Mouse (Mus musculus) left cerebral cortex, postnatal 4 days (tissue): Measurements from ENCODE around the gene Ift80. TPM values are rescaled to one million over a fixed set of nuclear protein-coding genes. Genes with fewer than 3 reads are reported as not detected.
"Not testable (repeated sequence)": the region's sequence is repeated elsewhere in the genome, so short reads cannot be mapped to it uniquely, and the experiment has no call there.

Experiments
- DNase-seq: peaks from one replicate; pipeline ENCODE4 v3.0.0-alpha.2; 2022
- intact Hi-C: fragments of 180-260 bp; cut with DNase I; formaldehyde crosslinking; loops from one replicate; pipeline ENCODE4 v1.15.1; 2025
- total RNA-seq, 2 experiments: library from RNA; stranded (reverse); gene quantifications; 2 replicates each; pipeline ENCODE4 v1.2.3; 2021

Gene Ift80
- total RNA-seq, 2 experiments from 2014 or later, result 9.3 to 10.4 TPM

DNA sequence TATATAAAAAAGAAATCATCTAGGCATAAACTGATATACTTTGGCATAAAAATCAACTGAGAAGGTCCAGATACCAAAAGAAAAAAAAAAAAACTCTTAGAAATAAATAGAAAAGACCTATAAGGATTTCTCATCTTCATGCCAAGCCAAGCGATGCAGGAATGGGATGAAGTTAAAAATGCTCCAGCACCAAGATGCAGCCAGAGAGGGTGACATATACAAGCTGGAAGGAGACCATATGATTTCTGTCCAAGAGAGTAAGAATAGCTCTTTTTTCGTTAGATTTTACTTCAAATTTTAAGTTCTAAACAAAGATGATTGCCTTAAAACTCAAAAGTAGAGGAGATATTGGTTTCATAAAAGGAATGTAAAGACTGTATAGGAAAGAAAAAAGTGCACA is 64.1 kb downstream of the Ift80 start:
- intact Hi-C loops, result no loop called here
- no peak for DNase-seq

DNA sequence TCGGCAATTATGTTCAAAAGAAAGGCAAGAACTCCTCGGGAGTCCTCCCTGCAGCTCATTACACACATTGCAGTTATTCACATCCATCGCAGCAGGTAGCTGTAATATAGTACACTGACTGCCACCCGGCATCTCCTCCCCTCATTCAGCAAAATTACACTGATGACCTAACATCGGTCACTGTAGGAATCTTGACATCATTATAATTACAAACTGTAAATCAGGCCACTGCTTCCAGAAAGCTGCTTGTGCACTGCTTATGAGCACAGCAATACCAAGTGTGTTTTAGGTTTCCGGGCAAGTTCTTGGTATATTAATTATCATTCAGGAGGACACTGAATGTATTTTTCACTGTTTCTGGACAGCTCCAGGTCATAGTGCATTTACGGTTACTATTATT is 65.1 kb downstream of the Ift80 start:
- DNase-seq, result no peak
- intact Hi-C loops, result loop anchor here (10.0 kb wide), 1 partner anchor 145 kb away; no protein-coding TSS in a partner anchor

DNA sequence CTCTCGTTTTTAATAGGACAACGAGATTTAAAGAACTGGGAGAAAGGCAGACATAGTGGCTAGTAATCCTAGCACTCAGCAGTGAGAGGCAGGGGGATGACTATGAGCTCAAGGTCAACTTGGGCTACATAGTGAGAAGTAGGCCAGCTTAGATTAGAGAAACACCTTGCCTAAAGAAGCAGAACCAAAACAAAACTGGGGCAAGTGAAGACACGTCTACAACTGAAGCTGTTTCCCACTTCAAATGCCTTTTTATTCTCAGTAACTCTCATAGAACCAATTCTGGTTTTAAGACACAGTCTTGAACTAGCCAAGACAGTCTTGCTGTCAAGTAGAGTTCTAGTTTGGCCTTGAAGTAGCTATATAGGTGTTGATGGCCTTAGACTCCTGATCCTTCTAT is 67.7 kb downstream of the Ift80 start:
- no peak for DNase-seq
- intact Hi-C loops, result loop anchor here (10.0 kb wide), 1 partner anchor 142 kb away; no protein-coding TSS in a partner anchor

DNA sequence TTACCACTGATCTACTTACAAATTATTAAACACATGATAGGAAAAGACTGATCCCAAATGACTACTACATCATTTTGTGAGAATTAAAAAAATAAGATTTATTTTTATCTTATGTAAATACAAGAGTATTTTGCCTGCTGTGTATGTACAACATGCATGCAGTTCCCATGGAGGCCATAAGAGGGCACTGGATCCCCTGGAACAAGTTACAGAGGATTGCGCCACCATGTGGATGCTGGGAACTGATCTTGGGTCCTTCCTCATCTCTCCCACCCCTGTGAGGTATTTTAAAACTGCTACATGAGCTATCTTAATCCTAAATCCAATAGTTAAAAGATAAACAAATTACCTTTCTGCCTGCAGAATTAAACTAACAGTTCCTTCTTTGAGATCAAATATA is 68.9 kb downstream of the Ift80 start:
- DNase-seq, result peak; percentile 42

DNA sequence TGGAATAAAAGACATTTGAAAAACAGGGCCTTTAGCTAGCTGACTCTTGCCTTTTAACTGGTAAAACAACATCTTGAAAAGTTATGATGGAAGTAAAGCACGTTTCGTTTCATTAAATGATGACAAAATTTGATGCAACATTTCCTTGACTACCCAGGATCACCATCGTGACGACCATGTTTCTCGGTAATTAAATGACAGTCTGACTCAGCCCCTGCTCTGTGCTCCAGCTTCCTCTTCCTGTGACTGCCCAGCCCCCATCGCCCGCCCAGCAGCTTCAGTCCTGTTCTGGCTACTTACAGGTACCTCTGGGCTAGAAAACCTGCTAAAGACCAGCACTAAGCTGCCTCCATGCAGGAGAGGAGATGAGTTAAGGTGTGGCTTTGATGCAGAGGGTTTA is 70.1 kb downstream of the Ift80 start:
- intact Hi-C loops, result loop anchor here (10.0 kb wide), 1 partner anchor 139 kb away; no protein-coding TSS in a partner anchor
- DNase-seq, result no peak

More for the DNA sequence above, 68.9 kb downstream of the Ift80 start:
- intact Hi-C loops, result loop anchor here (10.0 kb wide), 1 partner anchor 141 kb away; no protein-coding TSS in a partner anchor

DNA sequence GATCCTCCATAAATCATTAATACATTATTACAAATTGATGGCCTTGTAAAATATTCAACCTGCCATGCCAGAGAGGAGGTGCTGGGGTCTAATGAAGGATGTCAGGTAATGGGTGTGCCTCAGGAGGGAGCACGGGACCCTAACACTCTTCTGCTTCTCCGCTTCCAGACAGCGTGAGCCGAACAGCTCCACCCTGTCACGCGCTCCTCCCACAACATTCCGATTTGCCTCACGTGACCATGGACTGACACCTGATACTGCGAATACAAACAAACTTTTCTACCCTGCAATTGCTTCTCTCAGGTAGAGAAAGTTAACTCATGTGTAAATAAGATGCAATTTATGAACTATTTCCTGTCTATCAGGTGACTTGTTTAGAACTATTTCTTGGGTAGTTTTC is 75.8 kb downstream of the Ift80 start:
- no peak for DNase-seq
- intact Hi-C loops, result no loop called here

DNA sequence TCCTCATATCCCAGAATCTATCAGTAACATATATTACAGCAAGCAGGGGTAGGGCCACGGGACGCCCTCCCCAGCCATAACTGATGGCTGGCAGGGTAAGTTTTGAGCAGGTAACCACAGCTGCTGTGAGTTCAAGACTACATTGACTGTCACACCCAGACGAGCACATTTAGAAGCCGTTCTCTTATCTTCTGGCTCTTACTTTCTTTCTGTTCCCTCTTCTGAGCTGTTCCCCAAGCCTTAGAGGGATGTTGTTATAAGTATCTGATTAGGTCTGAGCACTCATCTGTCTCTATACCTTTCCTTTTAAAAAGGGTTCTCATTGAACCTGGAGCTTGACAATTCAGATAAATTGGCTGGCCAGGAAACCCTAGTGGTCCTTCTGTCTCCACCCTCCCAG is 96.9 kb downstream of the Ift80 start:
- intact Hi-C loops, result no loop called here
- no peak for DNase-seq

DNA sequence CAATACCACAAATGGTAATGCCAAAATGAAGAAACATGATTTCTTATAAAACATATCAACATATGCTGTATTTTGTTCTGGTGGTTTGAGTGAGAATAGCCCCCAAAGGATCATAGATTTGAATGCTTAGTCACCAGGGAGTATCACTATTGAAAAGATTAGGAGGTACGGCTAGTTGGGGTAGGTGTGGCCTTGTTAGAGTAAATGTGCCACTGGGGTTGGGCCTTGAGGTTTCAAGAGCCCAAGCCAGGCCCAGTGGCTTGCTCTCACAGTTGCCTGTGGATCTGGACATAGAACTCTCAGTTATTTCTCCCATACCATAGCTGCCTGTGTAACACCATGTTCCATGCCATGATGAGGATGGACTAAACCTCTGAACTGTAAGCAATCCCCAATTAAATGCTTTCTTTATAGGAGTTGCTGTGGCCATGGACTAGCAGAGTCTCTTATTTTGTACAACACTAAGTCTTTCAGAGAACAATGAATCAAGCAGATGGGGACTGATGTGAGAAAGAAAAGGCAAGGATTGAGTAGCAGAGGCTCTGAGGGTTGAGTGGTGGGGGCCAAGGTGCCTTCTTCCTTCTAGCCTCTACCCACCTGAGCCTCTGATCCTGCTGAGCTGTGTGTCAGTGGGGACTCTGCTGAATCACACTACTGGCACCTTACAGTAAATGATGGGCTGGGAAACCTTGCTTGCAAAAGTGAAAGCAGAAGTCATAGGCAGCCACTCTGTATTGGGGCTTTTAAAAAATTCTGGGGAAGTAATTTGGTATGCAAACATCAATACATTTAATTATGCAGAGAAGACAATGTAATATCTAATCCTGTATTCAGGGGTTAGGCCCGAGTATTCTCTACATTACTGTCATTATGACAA is 99.2 kb downstream of the Ift80 start:
- intact Hi-C loops, result no loop called here
- no peak for DNase-seq

DNA sequence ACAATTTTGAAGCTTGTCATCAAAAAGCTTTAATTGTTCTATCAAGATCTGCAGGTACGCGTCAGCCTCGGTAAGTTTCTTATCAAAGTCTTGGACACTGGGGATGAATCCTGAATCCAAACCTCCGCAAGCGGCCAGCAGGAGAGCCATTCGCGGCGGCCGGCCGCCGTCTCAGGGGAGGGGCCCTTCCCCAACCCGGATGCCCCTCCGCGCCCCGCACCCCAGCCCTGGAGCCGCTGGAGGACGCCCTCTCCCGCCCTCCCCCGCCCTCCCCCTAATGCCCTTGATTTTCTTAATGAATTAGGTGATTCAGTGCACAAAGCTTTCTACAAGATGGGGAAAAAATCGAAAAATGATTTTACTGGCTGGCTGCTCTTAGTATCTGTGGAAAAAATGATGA is 101.7 kb downstream of the Ift80 start:
- DNase-seq, intact Hi-C loops: not testable (repeated sequence)

DNA sequence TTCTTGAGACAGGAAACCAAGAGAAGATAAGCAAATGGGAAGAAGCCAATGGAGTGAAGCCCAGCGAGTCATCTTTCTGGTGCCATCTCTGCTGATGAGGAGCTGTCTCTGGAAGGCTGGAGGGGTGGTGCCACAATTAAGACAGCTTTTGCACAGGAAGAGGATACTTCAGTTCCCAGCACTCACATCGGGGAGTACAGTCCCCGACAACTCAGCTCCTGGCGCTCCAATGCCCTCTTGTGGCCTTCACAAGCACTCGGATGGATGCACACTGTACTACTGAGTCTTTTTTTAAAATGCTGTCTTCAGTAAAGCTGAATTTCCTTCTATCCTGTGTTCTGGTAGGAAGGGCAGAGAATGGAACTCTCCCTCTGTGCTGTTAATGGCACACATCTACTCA is 107.2 kb downstream of the Ift80 start:
- intact Hi-C loops, result no loop called here
- DNase-seq, result no peak

DNA sequence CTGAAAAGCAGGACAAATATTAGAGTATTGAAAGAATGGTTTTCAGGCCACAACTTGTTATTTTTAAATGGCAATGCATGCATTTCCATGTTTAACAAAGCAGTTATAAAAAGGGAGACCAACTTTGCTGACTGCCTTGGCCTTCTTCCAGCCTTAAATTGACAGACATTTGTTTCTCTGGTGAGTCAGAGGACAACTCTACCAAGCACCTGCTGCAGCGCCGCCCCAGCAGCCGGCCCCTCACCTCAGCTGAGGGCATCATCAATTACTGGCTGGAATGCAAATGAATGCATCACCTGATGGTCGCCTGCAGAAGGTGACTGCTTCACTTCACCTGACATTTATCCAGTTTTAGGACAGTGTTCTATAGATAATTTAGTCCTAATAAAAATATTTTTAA is 108.9 kb downstream of the Ift80 start:
- intact Hi-C loops, result no loop called here
- no peak for DNase-seq

DNA sequence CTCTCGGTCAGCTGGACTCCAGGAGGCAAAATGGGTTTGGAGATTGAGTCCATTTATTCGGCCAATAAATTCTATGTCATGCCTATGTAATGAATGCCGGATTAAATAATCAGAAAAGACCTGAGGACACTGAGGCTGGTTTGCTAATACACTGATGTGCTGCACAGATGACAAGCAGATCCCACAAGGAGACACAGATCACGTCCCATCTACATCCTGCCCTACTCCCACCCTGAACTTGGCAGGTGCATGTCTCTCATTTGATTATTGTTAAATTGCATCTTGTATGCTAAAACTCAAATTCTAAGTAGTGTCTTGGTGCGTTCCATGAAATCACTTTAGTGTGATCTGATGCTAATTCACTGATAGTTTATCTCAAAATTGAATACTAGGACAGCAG is 117.5 kb downstream of the Ift80 start:
- intact Hi-C loops, result no loop called here

DNA sequence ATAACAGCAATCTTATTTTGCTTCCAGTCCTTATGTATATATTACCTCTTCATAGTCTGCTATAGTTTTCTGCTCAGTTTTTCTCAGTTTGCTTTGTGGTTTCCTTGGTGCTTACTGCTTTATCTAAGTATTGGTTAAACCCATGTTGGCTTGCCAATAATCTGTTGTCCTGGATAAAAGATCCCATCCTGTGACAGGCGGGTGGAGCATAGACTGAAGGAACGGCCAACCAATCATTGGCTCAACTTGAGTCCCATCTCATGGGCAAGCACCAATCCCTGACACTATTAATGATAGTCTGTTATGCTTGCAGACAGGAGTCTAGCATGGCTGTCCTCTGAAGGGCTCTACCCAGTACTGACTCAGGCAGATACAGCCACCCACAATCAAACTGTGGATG is 130.3 kb downstream of the Ift80 start:
- intact Hi-C loops, result no loop called here
- no peak for DNase-seq

More for the DNA sequence above, 117.5 kb downstream of the Ift80 start:
- DNase-seq, result no peak

DNA sequence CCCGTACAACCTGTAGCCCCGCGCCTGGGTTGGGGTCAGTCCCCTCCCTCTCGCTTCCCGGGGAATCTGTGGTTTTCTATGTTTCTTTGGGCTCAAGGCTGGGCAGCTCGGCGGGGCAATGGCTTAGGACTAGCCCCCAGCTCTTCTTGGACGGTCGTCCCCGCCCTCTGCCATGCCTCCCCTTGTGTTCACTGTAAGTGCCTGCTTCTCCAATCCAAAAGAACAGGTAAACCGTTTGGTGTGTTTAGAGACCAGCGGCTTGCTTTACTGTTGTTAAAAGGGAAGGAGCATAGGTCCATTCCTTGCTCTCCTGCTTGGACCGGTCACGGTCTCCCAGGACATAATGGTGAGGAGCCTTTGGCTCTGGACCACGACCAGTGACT is 133.8 kb downstream of the Ift80 start:
- DNase-seq, result peak; percentile 20

DNA sequence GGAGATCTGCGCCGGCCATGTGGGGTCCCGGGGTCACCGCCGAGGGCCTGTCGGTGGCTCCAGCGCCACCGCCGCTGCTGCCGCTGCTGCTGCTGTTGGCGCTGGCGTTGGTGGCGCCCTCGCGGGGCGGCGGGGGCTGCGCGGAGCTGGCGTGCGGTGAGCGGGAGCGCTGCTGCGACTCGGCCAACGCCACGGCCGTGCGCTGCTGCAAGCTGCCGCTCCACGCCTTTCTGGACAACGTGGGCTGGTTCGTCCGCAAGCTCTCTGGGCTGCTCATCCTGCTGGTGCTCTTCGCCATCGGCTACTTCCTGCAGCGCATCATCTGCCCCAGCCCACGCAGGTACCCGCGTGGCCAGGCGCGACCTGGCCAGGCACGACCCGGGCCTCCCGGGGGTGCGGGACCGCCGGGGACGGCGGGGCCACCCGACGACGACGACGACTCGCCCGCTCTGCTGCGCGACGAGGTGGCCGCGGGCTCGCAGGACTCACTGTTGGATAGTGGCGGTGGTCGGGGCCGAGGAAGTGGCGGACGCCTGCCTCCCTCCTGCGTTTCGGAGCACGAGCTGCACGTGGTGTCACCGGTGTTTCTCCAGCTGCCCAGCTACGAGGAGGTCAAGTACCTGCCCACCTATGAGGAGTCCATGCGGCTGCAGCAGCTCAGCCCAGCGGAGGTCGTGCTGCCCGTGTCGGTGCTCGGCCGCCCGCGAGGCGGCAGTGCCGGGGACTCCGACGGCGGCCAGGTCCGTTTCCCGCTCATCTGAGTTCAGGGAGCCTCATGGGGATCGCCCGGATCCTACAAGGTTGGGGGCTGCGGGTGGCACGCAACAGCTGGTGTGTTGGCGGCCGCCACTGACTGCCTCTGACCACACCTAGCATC is 134.4 kb downstream of the Ift80 start:
- DNase-seq, result peak; percentile 45
- intact Hi-C loops, result loop anchor here (5.0 kb wide), 1 partner anchor 113 kb away; no protein-coding TSS in a partner anchor

More for the DNA sequence above, 133.8 kb downstream of the Ift80 start:
- intact Hi-C loops, result no loop called here

DNA sequence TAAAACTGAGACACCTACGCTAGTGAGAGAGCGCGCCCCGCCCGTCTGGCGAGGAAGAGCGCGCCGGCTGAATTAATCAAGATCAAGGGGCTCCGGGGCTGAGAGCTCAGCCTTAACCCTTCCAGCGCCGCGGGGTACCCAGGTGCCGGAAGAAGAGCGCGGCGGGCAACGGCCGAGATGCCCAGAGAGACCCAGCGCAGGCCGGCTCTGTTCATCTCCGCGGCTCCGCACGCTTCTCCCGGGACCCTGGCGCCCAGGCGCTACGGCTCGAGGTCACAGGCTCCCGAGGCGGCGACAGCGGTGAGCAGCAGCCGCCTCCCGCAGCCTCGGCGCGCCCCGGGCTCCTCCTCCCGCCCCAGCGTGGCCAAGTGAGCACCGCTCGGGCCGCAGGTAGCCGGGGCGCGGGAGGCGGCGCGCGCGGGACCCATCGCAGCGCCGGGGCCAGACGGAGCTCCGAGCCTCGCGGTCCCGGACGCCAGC is 135.1 kb downstream of the Ift80 start, which contains the start of gene 1110032F04Rik:
Gene 1110032F04Rik (plus strand): TSS at position 376 of the 480 bp plus-strand sequence.
- DNase-seq, result peak; percentile 65
- intact Hi-C loops, result loop anchor here (5.0 kb wide), 1 partner anchor 112 kb away; no protein-coding TSS in a partner anchor

DNA sequence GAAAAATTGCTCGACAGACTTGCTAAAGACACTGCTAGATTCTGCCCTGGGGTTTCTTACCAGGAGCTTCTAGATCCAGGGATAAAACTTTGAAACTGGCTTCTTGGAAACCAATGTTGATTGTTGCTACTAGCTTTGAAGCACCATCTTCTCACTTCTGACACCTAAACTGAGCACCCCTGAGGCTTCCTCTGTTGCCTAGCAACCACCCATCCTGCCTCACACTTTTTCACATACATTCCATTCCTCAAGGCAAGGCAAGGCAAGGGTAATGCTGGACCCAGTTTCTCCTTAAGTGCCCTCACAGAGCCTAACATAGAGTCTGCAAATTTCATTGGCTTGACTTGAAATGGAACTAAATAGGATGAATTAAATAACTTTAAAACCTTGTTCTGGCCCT is 152.0 kb downstream of the Ift80 start:
- intact Hi-C loops, result no loop called here
- DNase-seq, result no peak

DNA sequence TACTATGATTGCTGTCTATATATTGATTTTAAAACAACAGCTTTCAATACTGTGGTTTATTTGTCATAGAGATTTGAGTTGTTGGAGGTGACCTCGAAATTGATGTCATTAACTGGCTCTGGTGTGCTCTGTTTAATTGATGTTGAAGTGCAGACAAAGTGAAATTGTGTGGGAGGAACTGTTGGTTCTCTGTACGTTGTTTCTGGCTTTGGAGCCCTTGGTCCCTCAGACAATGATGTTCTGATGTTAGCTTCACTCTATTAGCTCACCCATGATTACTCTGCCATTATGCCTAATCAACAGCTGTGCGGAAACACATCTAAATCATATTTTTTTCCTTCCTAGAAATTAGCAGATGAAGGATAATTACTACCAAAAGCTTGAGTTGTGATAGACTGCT is 156.0 kb downstream of the Ift80 start:
- DNase-seq, result no peak
- intact Hi-C loops, result no loop called here

DNA sequence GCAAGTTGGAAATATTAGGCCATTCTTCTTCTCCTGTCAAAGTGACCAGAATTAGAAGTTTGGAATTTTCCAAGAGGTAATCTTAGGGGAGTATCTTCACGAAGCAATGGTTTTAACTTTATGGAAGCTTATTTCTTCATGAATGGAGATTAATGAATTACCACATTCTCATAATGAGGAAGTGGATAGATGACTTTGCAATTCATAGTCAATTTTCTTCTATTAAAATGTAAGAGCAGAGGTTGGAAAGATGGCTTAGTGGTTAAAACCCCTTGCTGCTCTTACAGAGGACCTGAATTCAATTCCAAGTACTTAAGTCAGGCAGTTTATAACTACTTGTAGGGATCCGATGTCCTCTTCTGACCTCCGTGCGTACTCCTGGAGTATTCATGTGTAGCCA is 160.3 kb downstream of the Ift80 start:
- intact Hi-C loops, result no loop called here
- DNase-seq, result no peak
